In the genomic region with DNA sequence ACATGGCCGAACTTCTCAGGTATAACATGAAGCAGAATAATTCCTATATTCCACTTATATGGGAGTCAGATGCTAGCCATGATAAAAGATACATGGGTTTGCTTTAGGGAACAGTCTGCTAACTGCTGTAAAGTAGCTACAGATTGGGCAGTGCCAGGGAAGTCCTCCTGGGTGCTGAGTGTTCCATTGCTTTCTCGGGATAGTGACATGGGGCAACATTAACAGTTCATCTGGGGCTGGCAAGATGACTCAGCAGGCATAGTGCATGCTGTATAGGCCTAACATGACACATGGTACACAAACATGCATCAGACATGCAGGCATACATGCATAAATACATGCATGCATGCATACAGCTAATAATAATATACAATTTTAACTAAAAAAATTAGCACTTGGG, we compare ENCODE assay signal across 33 mouse cellular contexts.
"Had no signal": no experiment of that assay in that cellular context is flagged by ENCODE, and none has a peak within 500 bp of the region (broad histone marks: within the 10 kb centered on the region; RNA-seq: fewer than 3 reads in every experiment).

No protein-coding gene starts in this region.

- H3K36me3 ChIP-seq: limb, embryonic 15.5 days; liver, embryonic 15.5 days; lung, embryonic 15.5 days had no signal

- H3K4me3 ChIP-seq: limb, embryonic 10.5 days; limb, embryonic 12.5 days; limb, embryonic 13.5 days; limb, embryonic 15.5 days; liver, embryonic 12.5 days; liver, embryonic 13.5 days; liver, embryonic 15.5 days; lung, embryonic 15.5 days; megakaryocyte, embryonic 14.5 days; midbrain, embryonic 10.5 days; midbrain, embryonic 12.5 days; midbrain, embryonic 13.5 days; midbrain, embryonic 15.5 days; myocyte; neural tube, embryonic 12.5 days; neural tube, embryonic 13.5 days had no signal

- ATAC-seq: liver, embryonic 12.5 days; liver, postnatal 0 days; lung, postnatal 0 days; midbrain, embryonic 13.5 days; midbrain, embryonic 15.5 days; midbrain, embryonic 16.5 days had no signal

- H3K9ac ChIP-seq: limb, embryonic 12.5 days; limb, embryonic 13.5 days; limb, embryonic 15.5 days; liver, embryonic 12.5 days; liver, embryonic 13.5 days; liver, embryonic 14.5 days; liver, embryonic 15.5 days; liver, postnatal 0 days; lung, embryonic 14.5 days; lung, embryonic 15.5 days; midbrain, embryonic 12.5 days; midbrain, embryonic 13.5 days; midbrain, embryonic 15.5 days; neural tube, embryonic 12.5 days; neural tube, embryonic 13.5 days had no signal

- DNase-seq: left cerebral cortex, postnatal 4 days; liver; liver, embryonic 13.5 days; liver, postnatal 0 days; lung, adult 18-20 months; lung, adult 2 months; lung, embryonic 14.5 days; lung, postnatal 10 days; lung, postnatal 14 days; lung, postnatal 36 days; lung, postnatal 4 days; midbrain, embryonic 14.5 days had no signal

- H3K27me3 ChIP-seq: limb, embryonic 12.5 days; limb, embryonic 13.5 days; limb, embryonic 15.5 days; liver, embryonic 12.5 days; liver, embryonic 13.5 days; liver, embryonic 15.5 days; lung, embryonic 15.5 days; megakaryocyte, embryonic 14.5 days; midbrain, embryonic 12.5 days; midbrain, embryonic 13.5 days; midbrain, embryonic 15.5 days; neural tube, embryonic 12.5 days; neural tube, embryonic 13.5 days had no signal

- H3K4me2 ChIP-seq: limb, embryonic 12.5 days; limb, embryonic 13.5 days; limb, embryonic 15.5 days; liver, embryonic 11.5 days; liver, embryonic 12.5 days; liver, embryonic 13.5 days; liver, embryonic 15.5 days; lung, embryonic 14.5 days; lung, embryonic 15.5 days; midbrain, embryonic 11.5 days; midbrain, embryonic 12.5 days; midbrain, embryonic 13.5 days; midbrain, embryonic 15.5 days; neural tube, embryonic 12.5 days; neural tube, embryonic 13.5 days had no signal

- H3K4me1 ChIP-seq: limb, embryonic 10.5 days; limb, embryonic 12.5 days; limb, embryonic 13.5 days; limb, embryonic 15.5 days; liver, embryonic 12.5 days; liver, embryonic 13.5 days; liver, embryonic 15.5 days; lung, embryonic 15.5 days; midbrain, embryonic 10.5 days; midbrain, embryonic 12.5 days; midbrain, embryonic 13.5 days; midbrain, embryonic 15.5 days; neural tube, embryonic 12.5 days; neural tube, embryonic 13.5 days had no signal

- H3K9me3 ChIP-seq: limb, embryonic 10.5 days; limb, embryonic 12.5 days; limb, embryonic 13.5 days; limb, embryonic 15.5 days; liver, embryonic 12.5 days; liver, embryonic 13.5 days; liver, embryonic 15.5 days; lung, embryonic 15.5 days; megakaryocyte, embryonic 14.5 days; midbrain, embryonic 10.5 days; midbrain, embryonic 12.5 days; midbrain, embryonic 13.5 days; midbrain, embryonic 15.5 days; neural tube, embryonic 12.5 days; neural tube, embryonic 13.5 days had no signal

- H3K27ac ChIP-seq: limb, embryonic 10.5 days; limb, embryonic 12.5 days; limb, embryonic 13.5 days; limb, embryonic 15.5 days; liver, embryonic 12.5 days; liver, embryonic 13.5 days; liver, embryonic 14.5 days; liver, embryonic 15.5 days; lung, embryonic 15.5 days; macrophage; midbrain, embryonic 10.5 days; midbrain, embryonic 12.5 days; midbrain, embryonic 13.5 days; midbrain, embryonic 15.5 days; neural tube, embryonic 12.5 days; neural tube, embryonic 13.5 days had no signal
